Mouse (Mus musculus) midbrain, embryonic 12.5 days (tissue): ENCODE results near the gene Lgi4. TPM values are rescaled to one million over a fixed set of nuclear protein-coding genes. Genes with fewer than 3 reads are reported as not detected.

Source experiments
- ATAC-seq: fragments of 200-750 bp; cut with Nextera tagmentation; 2 replicates; pipeline ENCODE4 v1.8.0; 2017; ENCODE audit warnings: low read depth, moderate TSS enrichment, moderate library complexity; ENCODE audit not compliant: low FRiP score
- H3K27ac ChIP-seq: fragments of 300-500 bp; sonication (generic); replicated peaks from 2 replicates; pipeline ENCODE4 v1.5.1; 2016; ENCODE audit warnings: mild to moderate bottlenecking
- H3K27me3 ChIP-seq: fragments of 300-500 bp; sonication (generic); 2 replicates; pipeline ENCODE4 v1.6.1; 2016; ENCODE audit warnings: mild to moderate bottlenecking
- H3K36me3 ChIP-seq: fragments of 300-500 bp; sonication (generic); 2 replicates; pipeline ENCODE4 v1.6.1; 2016
- H3K4me1 ChIP-seq: fragments of 300-500 bp; sonication (generic); 2 replicates; pipeline ENCODE4 v1.6.1; 2016
- H3K4me2 ChIP-seq: fragments of 300-500 bp; sonication (generic); replicated peaks from 2 replicates; pipeline ENCODE4 v1.6.1; 2016; ENCODE audit warnings: mild to moderate bottlenecking, moderate library complexity
- H3K4me3 ChIP-seq: fragments of 300-500 bp; sonication (generic); 2 replicates; pipeline ENCODE4 v1.5.1; 2016; ENCODE audit warnings: mild to moderate bottlenecking
- H3K9ac ChIP-seq: fragments of 300-500 bp; sonication (generic); replicated peaks from 2 replicates; pipeline ENCODE4 v1.6.1; 2016; ENCODE audit warnings: mild to moderate bottlenecking, moderate library complexity
- H3K9me3 ChIP-seq: fragments of 300-500 bp; sonication (generic); 2 replicates; pipeline ENCODE4 v1.6.1; 2016; ENCODE audit warnings: mild to moderate bottlenecking
- WGBS: fragments of 180-500 bp; shearing (Covaris S2); methylation state at CpG from one replicate; pipeline ENCODE4 v1.1.7; 2016; 5-methylcytosine and 5-hydroxymethylcytosine counted together
- polyA plus RNA-seq: library from polyadenylated mRNA; unstranded; fragments of >200 nt; fragmentation: Nextera tagmentation; extraction: Ambion mirVana; gene quantifications from 2 replicates; pipeline ENCODE4 v1.2.1, GENCODE M21; 2016

Gene Lgi4
- polyA plus RNA-seq, 1 experiment from 2014 or later, result 0.54 TPM

- WGBS, result 64% methylated on average over 1 of the region's 1 CpGs
- H3K9ac ChIP-seq, result no peak overlapping the region
- no peak for ATAC-seq
- H3K9me3 ChIP-seq, result no peaks in the 10 kb centered on the region
- no peak overlapping the region for H3K4me2 ChIP-seq
- no peaks in the 10 kb centered on the region for H3K27me3 ChIP-seq
- peaks cover 9% of the 10 kb centered on the region for H3K4me1 ChIP-seq
- no peaks in the 10 kb centered on the region for H3K36me3 ChIP-seq
- H3K4me3 ChIP-seq, result no peak overlapping the region
- no peak overlapping the region for H3K27ac ChIP-seq
Observed at GRCm38 (mm10) chr7:31081106-31081505, 22.0 kb downstream of the Lgi4 start.

- no peak for ATAC-seq
- Histone ChIP-seq H3K9me3 (no peaks in the 10 kb centered on the region), H3K9ac (no peak overlapping the region), H3K36me3 (no peaks in the 10 kb centered on the region), H3K4me1 (peaks cover 9% of the 10 kb centered on the region), H3K27me3 (no peaks in the 10 kb centered on the region), H3K27ac (no peak overlapping the region), H3K4me3 (no peak overlapping the region), H3K4me2 (no peak overlapping the region)
Observed at GRCm38 (mm10) chr7:31082106-31082505, 23.0 kb downstream of the Lgi4 start.

GRCm38 (mm10) chr7:31082831-31083588, 23.9 kb downstream of the Lgi4 start:
- WGBS, result 59% methylated on average over 14 of the region's 14 CpGs
- Histone ChIP-seq H3K36me3 (no peaks in the 10 kb centered on the region), H3K27ac (no peak overlapping the region), H3K4me3 (no peak overlapping the region), H3K4me2 (no peak overlapping the region), H3K9ac (no peak overlapping the region), H3K4me1 (peaks cover 9% of the 10 kb centered on the region), H3K27me3 (no peaks in the 10 kb centered on the region), H3K9me3 (no peaks in the 10 kb centered on the region)
- ATAC-seq, result 0 out of 2 replicates have a peak, but pooled peaks have one; percentile 36

GRCm38 (mm10) chr7:31084140-31084539, 25.0 kb downstream of the Lgi4 start:
- no peak for ATAC-seq
- 61% methylated on average over 9 of the region's 9 CpGs for WGBS
- Histone ChIP-seq H3K27ac (no peak overlapping the region), H3K4me3 (no peak overlapping the region), H3K9ac (no peak overlapping the region), H3K4me2 (no peak overlapping the region), H3K9me3 (no peaks in the 10 kb centered on the region), H3K36me3 (no peaks in the 10 kb centered on the region), H3K27me3 (no peaks in the 10 kb centered on the region), H3K4me1 (peaks cover 9% of the 10 kb centered on the region)

- H3K9me3 ChIP-seq, result 0 out of 2 replicates have a peak, but pooled peaks cover 2% of the 10 kb centered on the region
- no peak overlapping the region for H3K4me3 ChIP-seq
- H3K27ac ChIP-seq, result no peak overlapping the region
- H3K36me3 ChIP-seq, result no peaks in the 10 kb centered on the region
- H3K4me1 ChIP-seq, result peaks cover 9% of the 10 kb centered on the region
- peak; percentile 21; the same call in 1 of the 2 replicates for ATAC-seq
- no peak overlapping the region for H3K9ac ChIP-seq
- H3K4me2 ChIP-seq, result no peak overlapping the region
- 25% methylated on average over 3 of the region's 3 CpGs for WGBS
- H3K27me3 ChIP-seq, result no peaks in the 10 kb centered on the region
Observed at GRCm38 (mm10) chr7:31085171-31085570, 26.0 kb downstream of the Lgi4 start.

GRCm38 (mm10) chr7:31086175-31086755, 27.1 kb downstream of the Lgi4 start:
- no peaks in the 10 kb centered on the region for H3K36me3 ChIP-seq
- no peak overlapping the region for H3K4me2 ChIP-seq
- 91% methylated on average over 9 of the region's 9 CpGs for WGBS
- H3K27me3 ChIP-seq, result no peaks in the 10 kb centered on the region
- H3K4me3 ChIP-seq, result no peak overlapping the region
- peaks cover 9% of the 10 kb centered on the region for H3K4me1 ChIP-seq
- H3K27ac ChIP-seq, result no peak overlapping the region
- 0 out of 2 replicates have a peak, but pooled peaks cover 2% of the 10 kb centered on the region for H3K9me3 ChIP-seq
- H3K9ac ChIP-seq, result no peak overlapping the region
- ATAC-seq, result no peak

GRCm38 (mm10) chr7:31087262-31087661, 28.1 kb downstream of the Lgi4 start:
- H3K36me3 ChIP-seq, result no peaks in the 10 kb centered on the region
- no peak overlapping the region for H3K4me2 ChIP-seq
- H3K4me3 ChIP-seq, result no peak overlapping the region
- 0 out of 2 replicates have a peak, but pooled peaks cover 2% of the 10 kb centered on the region for H3K9me3 ChIP-seq
- no peak overlapping the region for H3K27ac ChIP-seq
- ATAC-seq, result no peak
- WGBS, result 89% methylated on average over 2 of the region's 2 CpGs
- H3K27me3 ChIP-seq, result no peaks in the 10 kb centered on the region
- H3K4me1 ChIP-seq, result peaks cover 9% of the 10 kb centered on the region
- H3K9ac ChIP-seq, result no peak overlapping the region

GRCm38 (mm10) chr7:31088206-31088605, 29.1 kb downstream of the Lgi4 start:
- H3K27ac ChIP-seq, result no peak overlapping the region
- no peaks in the 10 kb centered on the region for H3K27me3 ChIP-seq
- 0 out of 2 replicates have a peak, but pooled peaks cover 2% of the 10 kb centered on the region for H3K9me3 ChIP-seq
- no peaks in the 10 kb centered on the region for H3K36me3 ChIP-seq
- no peak overlapping the region for H3K9ac ChIP-seq
- 75% methylated on average over 3 of the region's 3 CpGs for WGBS
- no peak for ATAC-seq
- H3K4me2 ChIP-seq, result no peak overlapping the region
- peaks cover 9% of the 10 kb centered on the region for H3K4me1 ChIP-seq
- no peak overlapping the region for H3K4me3 ChIP-seq

- Histone ChIP-seq H3K9ac (no peak overlapping the region), H3K4me2 (no peak overlapping the region), H3K36me3 (no peaks in the 10 kb centered on the region), H3K4me3 (no peak overlapping the region), H3K27me3 (no peaks in the 10 kb centered on the region), H3K4me1 (peaks cover 6% of the 10 kb centered on the region), H3K9me3 (0 out of 2 replicates have a peak, but pooled peaks cover 2% of the 10 kb centered on the region), H3K27ac (no peak overlapping the region)
- WGBS, result 85% methylated on average over 2 of the region's 2 CpGs
- no peak for ATAC-seq
Observed at GRCm38 (mm10) chr7:31089721-31090120, 30.6 kb downstream of the Lgi4 start.

GRCm38 (mm10) chr7:31094774-31095501, 35.8 kb downstream of the Lgi4 start:
- ATAC-seq, result no peak
- Histone ChIP-seq H3K4me1 (0 out of 2 replicates have a peak, but pooled peaks cover 2% of the 10 kb centered on the region), H3K27me3 (no peaks in the 10 kb centered on the region), H3K9me3 (0 out of 2 replicates have a peak, but pooled peaks cover 4% of the 10 kb centered on the region), H3K4me3 (no peak overlapping the region), H3K36me3 (no peaks in the 10 kb centered on the region), H3K9ac (no peak overlapping the region), H3K4me2 (no peak overlapping the region), H3K27ac (no peak overlapping the region)
- 26% methylated on average over 12 of the region's 12 CpGs for WGBS

- Histone ChIP-seq H3K4me3 (no peak overlapping the region), H3K9me3 (0 out of 2 replicates have a peak, but pooled peaks cover 2% of the 10 kb centered on the region), H3K36me3 (no peaks in the 10 kb centered on the region), H3K9ac (no peak overlapping the region), H3K4me2 (no peak overlapping the region), H3K27me3 (no peaks in the 10 kb centered on the region), H3K4me1 (0 out of 2 replicates have a peak, but pooled peaks cover 2% of the 10 kb centered on the region), H3K27ac (no peak overlapping the region)
- ATAC-seq, result no peak
- 75% methylated on average over 9 of the region's 9 CpGs for WGBS
Observed at GRCm38 (mm10) chr7:31096892-31097564, 37.9 kb downstream of the Lgi4 start.
